Mouse (Mus musculus): Measurements from ENCODE around the gene Katnal1. TPM values are rescaled to one million over a fixed set of nuclear protein-coding genes. Genes with fewer than 3 reads are reported as not detected.

The Katnal1 gene
- polyA plus RNA-seq, 1 experiment from 2014 or later: 42.3 TPM

GRCm38 (mm10) chr5:148895833-148896232 lies 33.3 kb downstream of the Katnal1 start:
- WGBS: 82% methylated on average over 7 of the region's 7 CpGs
- Histone ChIP-seq H3K36me3 (ENCODE audit: control insufficient read depth, insufficient read depth, low read length) (peaks cover 18% of the 10 kb centered on the region), H3K27me3 (ENCODE audit: control insufficient read depth, insufficient read depth, low read length) (no peaks in the 10 kb centered on the region), H3K4me3 (ENCODE audit: low read depth, low read length) (no peak overlapping the region), H3K9me3 (ENCODE audit: control insufficient read depth, low read length) (no peaks in the 10 kb centered on the region), H3K4me2 (ENCODE audit: low read depth, low read length) (no peak overlapping the region), H3K9ac (replicated peaks; ENCODE audit: low read depth, low read length) (no peak overlapping the region), H3K4me1 (ENCODE audit: control insufficient read depth, insufficient read depth, low read length) (no peaks in the 10 kb centered on the region), H3K27ac (ENCODE audit: low read depth, low read length) (no peak overlapping the region)
- ATAC-seq (ENCODE audit: low read depth): no peak

GRCm38 (mm10) chr5:148895034-148895433 lies 34.1 kb downstream of the Katnal1 start:
- H3K4me1 ChIP-seq (ENCODE audit: control insufficient read depth, insufficient read depth, low read length): no peaks in the 10 kb centered on the region
- no peak overlapping the region for H3K9ac ChIP-seq (replicated peaks; ENCODE audit: low read depth, low read length)
- 52% methylated on average over 5 of the region's 5 CpGs for WGBS
- no peak overlapping the region for H3K4me2 ChIP-seq (ENCODE audit: low read depth, low read length)
- H3K9me3 ChIP-seq (ENCODE audit: control insufficient read depth, low read length): no peaks in the 10 kb centered on the region
- H3K27me3 ChIP-seq (ENCODE audit: control insufficient read depth, insufficient read depth, low read length): no peaks in the 10 kb centered on the region
- H3K36me3 ChIP-seq (ENCODE audit: control insufficient read depth, insufficient read depth, low read length): peaks cover 25% of the 10 kb centered on the region
- no peak for ATAC-seq (ENCODE audit: low read depth)
- no peak overlapping the region for H3K4me3 ChIP-seq (ENCODE audit: low read depth, low read length)
- no peak overlapping the region for H3K27ac ChIP-seq (ENCODE audit: low read depth, low read length)

GRCm38 (mm10) chr5:148890237-148890636 lies 38.9 kb downstream of the Katnal1 start:
- no peaks in the 10 kb centered on the region for H3K4me1 ChIP-seq (ENCODE audit: control insufficient read depth, insufficient read depth, low read length)
- H3K9ac ChIP-seq (replicated peaks; ENCODE audit: low read depth, low read length): no peak overlapping the region
- no peaks in the 10 kb centered on the region for H3K9me3 ChIP-seq (ENCODE audit: control insufficient read depth, low read length)
- ATAC-seq (ENCODE audit: low read depth): no peak
- no peak overlapping the region for H3K4me2 ChIP-seq (ENCODE audit: low read depth, low read length)
- H3K27me3 ChIP-seq (ENCODE audit: control insufficient read depth, insufficient read depth, low read length): no peaks in the 10 kb centered on the region
- peaks cover 27% of the 10 kb centered on the region for H3K36me3 ChIP-seq (ENCODE audit: control insufficient read depth, insufficient read depth, low read length)
- WGBS: 96% methylated on average over 4 of the region's 4 CpGs
- no peak overlapping the region for H3K27ac ChIP-seq (ENCODE audit: low read depth, low read length)
- H3K4me3 ChIP-seq (ENCODE audit: low read depth, low read length): no peak overlapping the region

- 91% methylated on average over 6 of the region's 6 CpGs for WGBS
- no peaks in the 10 kb centered on the region for H3K4me1 ChIP-seq (ENCODE audit: control insufficient read depth, insufficient read depth, low read length)
- peaks cover 27% of the 10 kb centered on the region for H3K36me3 ChIP-seq (ENCODE audit: control insufficient read depth, insufficient read depth, low read length)
- no peak overlapping the region for H3K9ac ChIP-seq (replicated peaks; ENCODE audit: low read depth, low read length)
- H3K27ac ChIP-seq (ENCODE audit: low read depth, low read length): no peak overlapping the region
- no peak overlapping the region for H3K4me2 ChIP-seq (ENCODE audit: low read depth, low read length)
- ATAC-seq (ENCODE audit: low read depth): no peak
- H3K9me3 ChIP-seq (ENCODE audit: control insufficient read depth, low read length): no peaks in the 10 kb centered on the region
- no peaks in the 10 kb centered on the region for H3K27me3 ChIP-seq (ENCODE audit: control insufficient read depth, insufficient read depth, low read length)
- no peak overlapping the region for H3K4me3 ChIP-seq (ENCODE audit: low read depth, low read length)
These were observed 41.1 kb downstream of the Katnal1 start for GRCm38 (mm10) chr5:148888032-148888431.

GRCm38 (mm10) chr5:148885821-148886609 lies 43.1 kb downstream of the Katnal1 start:
- no peak overlapping the region for H3K4me3 ChIP-seq (ENCODE audit: low read depth, low read length)
- H3K27me3 ChIP-seq (ENCODE audit: control insufficient read depth, insufficient read depth, low read length): no peaks in the 10 kb centered on the region
- peak overlapping the region; percentile 14; the same call in 1 of the 2 replicates for H3K4me2 ChIP-seq (ENCODE audit: low read depth, low read length)
- ATAC-seq (ENCODE audit: low read depth): peak; percentile 89
- H3K36me3 ChIP-seq (ENCODE audit: control insufficient read depth, insufficient read depth, low read length): peaks cover 10% of the 10 kb centered on the region; the same call in 1 of the 2 replicates
- no peak overlapping the region for H3K27ac ChIP-seq (ENCODE audit: low read depth, low read length)
- no peaks in the 10 kb centered on the region for H3K4me1 ChIP-seq (ENCODE audit: control insufficient read depth, insufficient read depth, low read length)
- no peak overlapping the region for H3K9ac ChIP-seq (replicated peaks; ENCODE audit: low read depth, low read length)
- WGBS: 39% methylated on average over 22 of the region's 22 CpGs
- H3K9me3 ChIP-seq (ENCODE audit: control insufficient read depth, low read length): no peaks in the 10 kb centered on the region

- no peaks in the 10 kb centered on the region for H3K4me1 ChIP-seq (ENCODE audit: control insufficient read depth, insufficient read depth, low read length)
- H3K4me3 ChIP-seq (ENCODE audit: low read depth, low read length): no peak overlapping the region
- WGBS: 88% methylated on average over 8 of the region's 8 CpGs
- no peaks in the 10 kb centered on the region for H3K27me3 ChIP-seq (ENCODE audit: control insufficient read depth, insufficient read depth, low read length)
- no peak overlapping the region for H3K4me2 ChIP-seq (ENCODE audit: low read depth, low read length)
- no peak for ATAC-seq (ENCODE audit: low read depth)
- H3K27ac ChIP-seq (ENCODE audit: low read depth, low read length): no peak overlapping the region
- H3K9ac ChIP-seq (replicated peaks; ENCODE audit: low read depth, low read length): no peak overlapping the region
- no peaks in the 10 kb centered on the region for H3K9me3 ChIP-seq (ENCODE audit: control insufficient read depth, low read length)
- 0 out of 2 replicates have a peak, but pooled peaks cover 6% of the 10 kb centered on the region for H3K36me3 ChIP-seq (ENCODE audit: control insufficient read depth, insufficient read depth, low read length)
These were observed 45.4 kb downstream of the Katnal1 start for GRCm38 (mm10) chr5:148883671-148884070.

- no peak overlapping the region for H3K27ac ChIP-seq (ENCODE audit: low read depth, low read length)
- no peak overlapping the region for H3K4me3 ChIP-seq (ENCODE audit: low read depth, low read length)
- H3K9ac ChIP-seq (replicated peaks; ENCODE audit: low read depth, low read length): no peak overlapping the region
- H3K27me3 ChIP-seq (ENCODE audit: control insufficient read depth, insufficient read depth, low read length): no peaks in the 10 kb centered on the region
- no peaks in the 10 kb centered on the region for H3K9me3 ChIP-seq (ENCODE audit: control insufficient read depth, low read length)
- H3K36me3 ChIP-seq (ENCODE audit: control insufficient read depth, insufficient read depth, low read length): peaks cover 29% of the 10 kb centered on the region
- no peaks in the 10 kb centered on the region for H3K4me1 ChIP-seq (ENCODE audit: control insufficient read depth, insufficient read depth, low read length)
- H3K4me2 ChIP-seq (ENCODE audit: low read depth, low read length): no peak overlapping the region
- ATAC-seq (ENCODE audit: low read depth): no peak
- 93% methylated on average over 6 of the region's 6 CpGs for WGBS
These were observed 49.9 kb downstream of the Katnal1 start for GRCm38 (mm10) chr5:148879218-148879617.

GRCm38 (mm10) chr5:148873116-148873515 lies 56.0 kb downstream of the Katnal1 start:
- no peak for ATAC-seq (ENCODE audit: low read depth)
- Histone ChIP-seq H3K4me2 (ENCODE audit: low read depth, low read length) (no peak overlapping the region), H3K27me3 (ENCODE audit: control insufficient read depth, insufficient read depth, low read length) (no peaks in the 10 kb centered on the region), H3K9ac (replicated peaks; ENCODE audit: low read depth, low read length) (no peak overlapping the region), H3K36me3 (ENCODE audit: control insufficient read depth, insufficient read depth, low read length) (peaks cover 29% of the 10 kb centered on the region), H3K27ac (ENCODE audit: low read depth, low read length) (no peak overlapping the region), H3K4me3 (ENCODE audit: low read depth, low read length) (no peak overlapping the region), H3K4me1 (ENCODE audit: control insufficient read depth, insufficient read depth, low read length) (no peaks in the 10 kb centered on the region), H3K9me3 (ENCODE audit: control insufficient read depth, low read length) (no peaks in the 10 kb centered on the region)
- WGBS: 94% methylated on average over 8 of the region's 8 CpGs

- Histone ChIP-seq H3K27me3 (ENCODE audit: control insufficient read depth, insufficient read depth, low read length) (no peaks in the 10 kb centered on the region), H3K4me3 (ENCODE audit: low read depth, low read length) (no peak overlapping the region), H3K36me3 (ENCODE audit: control insufficient read depth, insufficient read depth, low read length) (peaks cover 7% of the 10 kb centered on the region; the same call in 1 of the 2 replicates), H3K4me2 (ENCODE audit: low read depth, low read length) (no peak overlapping the region), H3K27ac (ENCODE audit: low read depth, low read length) (no peak overlapping the region), H3K9ac (replicated peaks; ENCODE audit: low read depth, low read length) (no peak overlapping the region), H3K9me3 (ENCODE audit: control insufficient read depth, low read length) (no peaks in the 10 kb centered on the region), H3K4me1 (ENCODE audit: control insufficient read depth, insufficient read depth, low read length) (no peaks in the 10 kb centered on the region)
- no peak for ATAC-seq (ENCODE audit: low read depth)
- 47% methylated on average over 3 of the region's 3 CpGs for WGBS
These were observed 59.5 kb downstream of the Katnal1 start for GRCm38 (mm10) chr5:148869583-148869982.

All from neural tube, embryonic 14.5 days (tissue).